Mouse (Mus musculus) heart, postnatal 0 days (tissue): ENCODE data around the gene Sox8.

Experiments used
- CTCF ChIP-seq: IDR thresholded peaks from 2 replicates; pipeline ENCODE4 v1.5.1; 2016; ENCODE audit warnings: antibody characterized with exemption, control low read depth, low read depth
- EP300 ChIP-seq: IDR thresholded peaks from 2 replicates; pipeline ENCODE4 v1.6.1; 2016; ENCODE audit warnings: antibody characterized with exemption, low read depth

DNA sequence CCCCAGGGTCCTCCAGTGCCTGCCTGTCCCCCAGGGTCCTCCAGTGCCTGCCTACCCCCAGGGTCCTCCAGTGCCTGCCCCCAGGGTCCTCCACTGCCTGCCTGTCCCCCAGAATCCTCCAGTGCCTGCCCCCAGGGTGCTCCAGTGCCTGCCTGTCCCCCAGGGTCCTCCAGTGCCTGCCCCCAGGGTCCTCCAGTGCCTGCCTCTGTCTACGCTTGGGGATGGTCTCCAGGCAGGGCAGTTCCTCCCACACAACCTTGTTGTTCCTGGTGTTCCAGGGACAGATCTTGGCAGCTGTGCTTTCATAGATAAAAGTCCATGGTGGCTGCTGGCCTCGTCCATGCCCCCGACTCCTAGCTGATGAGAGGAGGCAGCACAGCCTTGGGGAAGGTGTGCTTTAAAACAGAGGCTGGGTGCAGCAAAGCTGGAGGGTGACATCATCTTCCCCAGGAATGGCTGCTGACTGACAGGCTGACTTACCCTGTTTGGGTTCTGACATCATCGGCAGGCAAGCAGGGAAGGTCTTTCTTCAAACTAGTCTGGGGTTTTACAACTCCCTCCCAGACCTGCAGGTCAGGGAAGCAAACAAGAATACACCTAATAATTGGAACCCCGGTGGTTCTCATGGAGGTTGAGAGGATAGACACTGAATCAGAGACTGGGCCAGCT is 9.8 kb downstream of the Sox8 start:
- TF ChIP-seq EP300 (no peak), CTCF (no peak)
